Mouse (Mus musculus) stomach, embryonic 15.5 days (tissue): ENCODE measurements around the gene Upp2. TPM values are rescaled to one million over a fixed set of nuclear protein-coding genes. Genes with fewer than 3 reads are reported as not detected.

Source experiments
- ATAC-seq: fragments of 200-750 bp; cut with Nextera tagmentation; 2 replicates; pipeline ENCODE4 v1.8.0; 2017; ENCODE audit warnings: low read depth, moderate number of reproducible peaks, moderate TSS enrichment; ENCODE audit not compliant: insufficient read depth, low FRiP score
- H3K27ac ChIP-seq: fragments of 300-500 bp; sonication (generic); 2 replicates; pipeline ENCODE4 v1.5.1; 2015; ENCODE audit warnings: mild to moderate bottlenecking, inconsistent platforms
- H3K27me3 ChIP-seq: fragments of 300-500 bp; sonication (generic); replicated peaks from 2 replicates; pipeline ENCODE4 v1.6.1; 2015; ENCODE audit warnings: inconsistent platforms
- H3K36me3 ChIP-seq: fragments of 300-500 bp; sonication (generic); 2 replicates; pipeline ENCODE4 v1.6.1; 2015; ENCODE audit warnings: inconsistent platforms
- H3K4me1 ChIP-seq: fragments of 300-500 bp; sonication (generic); 2 replicates; pipeline ENCODE4 v1.6.1; 2015; ENCODE audit warnings: inconsistent platforms
- H3K4me2 ChIP-seq: fragments of 300-500 bp; sonication (generic); 2 replicates; pipeline ENCODE4 v1.6.1; 2015; ENCODE audit warnings: mild to moderate bottlenecking, inconsistent platforms
- H3K4me3 ChIP-seq: fragments of 300-500 bp; sonication (generic); replicated peaks from 2 replicates; pipeline ENCODE4 v1.5.1; 2015; ENCODE audit warnings: inconsistent platforms
- H3K9ac ChIP-seq: fragments of 300-500 bp; sonication (generic); 2 replicates; pipeline ENCODE4 v1.6.1; 2015; ENCODE audit warnings: inconsistent platforms
- H3K9me3 ChIP-seq: fragments of 300-500 bp; sonication (generic); 2 replicates; pipeline ENCODE4 v1.6.1; 2016; ENCODE audit warnings: inconsistent platforms
- WGBS: fragments of 180-500 bp; shearing (Covaris S2); methylation state at CpG from one replicate; pipeline ENCODE4 v1.1.7; 2015; 5-methylcytosine and 5-hydroxymethylcytosine counted together
- polyA plus RNA-seq: library from polyadenylated mRNA; unstranded; fragments of >200 nt; fragmentation: Nextera tagmentation; extraction: Ambion mirVana; gene quantifications from 2 replicates; pipeline ENCODE4 v1.2.1, GENCODE M21; 2015

Gene Upp2
- polyA plus RNA-seq, 1 experiment from 2014 or later, result 7.1 TPM

DNA sequence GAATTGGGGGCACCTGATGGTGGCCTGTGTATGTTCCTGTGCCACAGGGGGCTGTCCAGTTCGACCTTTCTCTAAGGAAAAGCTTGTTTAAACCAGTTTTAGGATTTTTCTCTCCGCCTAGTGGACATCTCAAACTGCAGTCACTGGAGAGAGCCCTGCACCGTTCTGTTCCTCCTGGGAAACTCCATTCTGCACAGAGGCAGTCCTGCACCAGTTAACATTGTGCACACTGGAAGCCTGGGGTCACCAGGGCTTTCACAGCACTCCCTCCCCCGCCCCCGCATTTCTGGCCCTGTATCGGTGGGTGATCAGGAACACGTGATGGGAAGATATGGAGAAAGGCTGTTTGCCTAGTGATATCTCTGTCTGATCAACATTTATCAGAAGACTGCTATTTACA, 133.3 kb downstream of the Upp2 start:
- 45% methylated on average over 7 of the region's 7 CpGs for WGBS
- Histone ChIP-seq H3K9ac (no peak overlapping the region), H3K27ac (no peak overlapping the region), H3K4me3 (no peak overlapping the region), H3K4me1 (peaks cover 4% of the 10 kb centered on the region; the same call in 1 of the 2 replicates), H3K4me2 (no peak overlapping the region), H3K27me3 (no peaks in the 10 kb centered on the region), H3K9me3 (no peaks in the 10 kb centered on the region), H3K36me3 (no peaks in the 10 kb centered on the region)
- ATAC-seq, result no peak

DNA sequence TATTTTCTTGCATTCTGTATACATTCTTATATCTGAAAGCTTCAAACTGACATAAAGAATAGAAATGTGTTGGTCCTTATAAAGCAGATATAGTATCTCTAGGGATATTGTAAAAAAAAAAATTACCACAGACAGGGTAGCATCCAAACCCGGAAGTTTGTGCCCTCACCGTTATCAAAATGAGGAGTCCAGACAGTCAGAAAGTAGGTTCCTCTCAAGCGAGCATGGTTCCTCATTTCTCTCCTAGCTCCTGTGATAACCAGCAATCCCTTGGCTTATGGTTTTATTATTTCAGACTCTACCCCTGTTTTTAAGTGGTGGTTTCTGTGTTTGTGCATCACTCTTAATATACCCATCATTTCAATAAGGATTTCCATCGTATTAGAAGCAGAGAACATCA, 134.5 kb downstream of the Upp2 start:
- no peak for ATAC-seq
- Histone ChIP-seq H3K4me1 (peaks cover 4% of the 10 kb centered on the region; the same call in 1 of the 2 replicates), H3K4me2 (no peak overlapping the region), H3K36me3 (no peaks in the 10 kb centered on the region), H3K9me3 (no peaks in the 10 kb centered on the region), H3K27me3 (no peaks in the 10 kb centered on the region), H3K27ac (no peak overlapping the region), H3K4me3 (no peak overlapping the region), H3K9ac (no peak overlapping the region)
- WGBS, result 75% methylated on average over 4 of the region's 4 CpGs

DNA sequence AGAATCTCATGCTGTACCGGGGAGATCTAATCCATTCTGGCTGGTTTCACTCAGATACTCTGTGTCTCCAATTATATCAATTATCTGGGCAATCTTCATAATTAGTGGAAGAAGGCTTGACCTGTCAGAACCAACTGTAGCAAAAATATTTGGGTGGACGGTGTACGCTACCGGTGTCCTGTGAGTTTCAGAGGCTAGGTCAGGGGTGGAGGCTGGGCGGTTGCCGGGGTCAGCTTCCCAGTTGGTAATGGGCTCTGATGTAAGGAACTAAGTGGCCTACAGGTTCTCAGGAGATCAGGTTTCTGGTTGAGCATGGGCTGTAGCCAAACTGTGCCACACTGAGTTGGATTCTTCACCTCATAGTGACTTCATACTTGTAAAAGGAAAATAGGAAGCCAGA, 136.1 kb downstream of the Upp2 start:
- no peak for ATAC-seq
- Histone ChIP-seq H3K36me3 (no peaks in the 10 kb centered on the region), H3K9me3 (no peaks in the 10 kb centered on the region), H3K4me2 (no peak overlapping the region), H3K27me3 (no peaks in the 10 kb centered on the region), H3K4me1 (peaks cover 4% of the 10 kb centered on the region; the same call in 1 of the 2 replicates), H3K9ac (no peak overlapping the region), H3K4me3 (no peak overlapping the region), H3K27ac (no peak overlapping the region)
- 75% methylated on average over 6 of the region's 6 CpGs for WGBS

DNA sequence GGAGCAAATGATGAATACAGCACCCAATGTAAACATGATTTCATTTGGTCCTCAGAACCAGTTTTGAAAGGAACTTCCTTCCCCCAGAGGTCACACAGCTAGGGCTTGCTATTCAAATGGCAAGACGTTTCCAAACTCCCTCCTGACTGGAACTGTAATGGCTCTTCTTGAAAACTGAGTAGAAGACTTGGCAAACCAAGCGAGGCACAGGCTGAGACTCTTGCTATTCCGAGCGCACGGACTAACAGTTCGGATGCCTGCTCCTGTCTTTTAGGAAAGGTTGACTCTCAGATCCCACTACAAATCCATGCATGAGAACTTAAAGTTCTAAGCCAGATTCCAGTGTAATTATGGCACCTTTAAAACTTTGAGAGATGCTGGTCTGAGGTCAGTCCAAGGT, 136.5 kb downstream of the Upp2 start:
- Histone ChIP-seq H3K27ac (no peak overlapping the region), H3K4me2 (no peak overlapping the region), H3K9me3 (no peaks in the 10 kb centered on the region), H3K4me3 (no peak overlapping the region), H3K36me3 (no peaks in the 10 kb centered on the region), H3K27me3 (no peaks in the 10 kb centered on the region), H3K4me1 (peaks cover 4% of the 10 kb centered on the region; the same call in 1 of the 2 replicates), H3K9ac (no peak overlapping the region)
- 80% methylated on average over 6 of the region's 6 CpGs for WGBS
- no peak for ATAC-seq

DNA sequence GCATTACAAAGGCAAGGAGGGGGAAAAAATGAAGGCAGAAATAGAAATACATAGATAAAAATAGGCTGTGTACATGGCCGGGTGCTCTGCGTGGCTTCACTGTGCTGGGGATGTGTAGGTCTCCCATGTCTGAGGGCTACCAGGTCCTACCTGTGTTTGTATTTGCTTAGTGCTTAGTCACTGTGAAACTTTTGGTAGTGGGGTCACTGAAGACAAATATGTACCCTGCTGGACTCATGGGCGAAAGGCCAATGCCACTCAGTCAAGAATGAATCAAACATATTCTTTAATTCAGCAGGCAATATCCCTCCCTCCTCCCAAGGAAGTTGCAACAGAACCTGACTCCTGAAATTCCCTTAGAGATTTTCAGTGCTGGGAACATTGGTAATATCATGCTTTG, 137.5 kb downstream of the Upp2 start:
- H3K36me3 ChIP-seq, result no peaks in the 10 kb centered on the region
- H3K27ac ChIP-seq, result no peak overlapping the region
- H3K4me3 ChIP-seq, result no peak overlapping the region
- H3K9me3 ChIP-seq, result no peaks in the 10 kb centered on the region
- H3K27me3 ChIP-seq, result no peaks in the 10 kb centered on the region
- ATAC-seq, result 0 out of 2 replicates have a peak, but pooled peaks have one; percentile 54
- no peak overlapping the region for H3K4me2 ChIP-seq
- H3K9ac ChIP-seq, result no peak overlapping the region
- WGBS, result 74% methylated on average over 3 of the region's 3 CpGs
- peaks cover 4% of the 10 kb centered on the region; the same call in 1 of the 2 replicates for H3K4me1 ChIP-seq

DNA sequence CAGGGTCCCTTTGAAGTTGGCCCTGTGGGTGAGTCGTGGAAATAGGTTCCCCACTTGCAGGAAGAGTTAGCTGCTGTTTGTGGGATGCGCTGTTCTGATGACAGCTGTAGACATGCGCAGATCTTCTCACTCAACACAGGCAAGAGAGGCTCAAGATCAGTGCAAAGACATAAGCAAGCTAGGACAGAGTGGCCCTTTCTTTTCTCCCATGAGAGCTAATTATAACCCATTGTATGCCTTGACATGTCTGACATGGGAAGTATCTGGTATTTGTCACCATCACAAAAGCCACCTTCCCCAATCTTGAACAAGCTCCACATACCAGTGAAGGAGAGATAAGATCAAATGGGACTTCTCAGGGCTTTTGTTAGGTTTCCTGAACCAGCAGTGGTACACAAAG, 140.6 kb downstream of the Upp2 start:
- Histone ChIP-seq H3K36me3 (no peaks in the 10 kb centered on the region), H3K4me1 (peaks cover 6% of the 10 kb centered on the region; the same call in 1 of the 2 replicates), H3K9me3 (no peaks in the 10 kb centered on the region), H3K27me3 (no peaks in the 10 kb centered on the region), H3K4me3 (no peak overlapping the region), H3K27ac (no peak overlapping the region), H3K4me2 (no peak overlapping the region), H3K9ac (no peak overlapping the region)
- WGBS, result 85% methylated on average over 3 of the region's 3 CpGs
- no peak for ATAC-seq

DNA sequence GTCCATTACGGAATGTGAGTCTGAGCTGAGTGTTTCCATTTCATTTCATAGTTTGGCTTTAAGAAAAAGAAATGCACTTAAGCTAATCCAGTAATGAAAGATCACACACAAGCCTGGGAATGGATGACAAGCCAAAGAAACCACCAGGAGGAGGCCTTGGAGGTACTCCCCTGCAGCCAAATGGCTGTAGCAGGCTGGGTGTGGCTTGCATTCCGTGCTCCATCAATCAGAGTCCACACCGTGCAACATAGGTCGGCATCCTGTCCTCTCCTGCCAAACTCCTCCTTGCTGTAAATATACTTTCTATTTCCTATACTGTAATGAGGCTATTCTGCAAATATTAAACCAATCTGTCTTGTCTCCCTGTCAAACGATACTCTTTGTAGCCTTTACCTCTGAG, 143.1 kb downstream of the Upp2 start:
- Histone ChIP-seq H3K9me3 (no peaks in the 10 kb centered on the region), H3K27ac (peak overlapping the region; percentile 54), H3K27me3 (no peaks in the 10 kb centered on the region), H3K36me3 (no peaks in the 10 kb centered on the region), H3K4me1 (0 out of 2 replicates have a peak, but pooled peaks cover 6% of the 10 kb centered on the region), H3K4me3 (no peak overlapping the region), H3K9ac (no peak overlapping the region), H3K4me2 (no peak overlapping the region)
- ATAC-seq, result peak; percentile 64; the same call in 1 of the 2 replicates
- WGBS, result 31% methylated on average over 5 of the region's 5 CpGs

DNA sequence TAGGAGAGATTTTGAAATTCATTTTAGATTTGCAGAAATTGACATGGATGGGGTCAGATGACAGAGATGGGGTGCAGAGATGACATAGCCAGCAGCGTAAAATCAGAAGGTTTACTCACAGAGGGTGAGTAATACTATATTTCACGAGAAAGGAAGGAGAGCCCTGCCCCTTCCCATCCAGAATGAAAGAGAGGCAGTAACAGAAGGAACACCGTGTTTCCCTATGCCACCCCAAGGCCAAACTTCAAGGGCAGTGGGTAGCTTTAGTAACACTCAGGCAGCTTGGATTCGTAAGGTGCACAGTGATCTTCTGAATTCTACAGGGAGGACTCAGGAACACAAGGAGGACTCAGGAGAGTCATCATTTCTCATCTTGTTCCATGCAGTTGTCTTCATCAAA, 144.0 kb downstream of the Upp2 start:
- no peak for ATAC-seq
- no peaks in the 10 kb centered on the region for H3K27me3 ChIP-seq
- 0 out of 2 replicates have a peak overlapping the region, but pooled peaks have one; percentile 40 for H3K27ac ChIP-seq
- 0 out of 2 replicates have a peak, but pooled peaks cover 6% of the 10 kb centered on the region for H3K4me1 ChIP-seq
- no peak overlapping the region for H3K4me3 ChIP-seq
- 76% methylated on average over 4 of the region's 4 CpGs for WGBS
- H3K36me3 ChIP-seq, result no peaks in the 10 kb centered on the region
- no peak overlapping the region for H3K4me2 ChIP-seq
- no peaks in the 10 kb centered on the region for H3K9me3 ChIP-seq
- no peak overlapping the region for H3K9ac ChIP-seq

DNA sequence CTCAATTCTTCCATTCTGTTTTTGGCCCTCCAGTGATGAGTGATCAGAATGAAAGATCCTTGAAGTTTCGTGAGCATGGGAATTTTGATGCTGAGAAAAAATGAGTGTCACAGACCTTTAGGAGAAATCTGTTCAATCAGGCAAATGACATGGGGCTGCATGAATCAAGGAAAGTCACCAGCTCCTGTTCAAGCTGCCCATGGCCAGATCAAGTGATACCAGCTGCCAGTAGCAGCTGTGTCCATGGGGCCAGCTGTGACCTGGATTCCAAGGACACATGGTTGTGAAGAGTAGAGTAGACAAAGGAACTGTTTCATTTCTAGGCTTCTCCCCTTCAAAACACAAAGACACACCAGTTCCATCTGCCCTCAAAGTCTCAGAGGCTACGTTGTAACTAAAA, 144.4 kb downstream of the Upp2 start:
- ATAC-seq, result no peak
- H3K27me3 ChIP-seq, result no peaks in the 10 kb centered on the region
- no peak overlapping the region for H3K9ac ChIP-seq
- no peaks in the 10 kb centered on the region for H3K9me3 ChIP-seq
- 0 out of 2 replicates have a peak, but pooled peaks cover 6% of the 10 kb centered on the region for H3K4me1 ChIP-seq
- 63% methylated on average over 2 of the region's 2 CpGs for WGBS
- no peak overlapping the region for H3K4me2 ChIP-seq
- H3K27ac ChIP-seq, result peak overlapping the region; percentile 40
- H3K36me3 ChIP-seq, result no peaks in the 10 kb centered on the region
- no peak overlapping the region for H3K4me3 ChIP-seq

DNA sequence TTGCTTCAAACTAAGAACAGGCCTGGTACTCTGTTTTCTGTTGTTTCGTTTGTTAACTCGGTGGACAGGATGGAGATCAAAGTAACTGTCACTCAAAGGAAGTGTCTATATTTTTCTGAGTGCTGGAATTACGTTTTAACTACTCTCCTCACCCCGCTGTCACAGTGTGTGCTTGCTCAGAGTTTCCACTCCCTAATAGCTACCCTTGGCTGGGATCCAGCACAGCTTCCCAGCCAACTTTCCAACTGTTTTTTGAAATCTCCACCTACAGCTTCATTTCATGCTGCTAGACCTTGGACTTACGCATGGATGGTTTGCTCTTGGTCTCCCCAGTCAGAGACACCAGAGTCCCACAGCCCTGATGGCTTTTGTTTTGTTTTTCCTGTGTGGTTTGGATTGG, 144.8 kb downstream of the Upp2 start:
- peak overlapping the region; percentile 40 for H3K27ac ChIP-seq

DNA sequence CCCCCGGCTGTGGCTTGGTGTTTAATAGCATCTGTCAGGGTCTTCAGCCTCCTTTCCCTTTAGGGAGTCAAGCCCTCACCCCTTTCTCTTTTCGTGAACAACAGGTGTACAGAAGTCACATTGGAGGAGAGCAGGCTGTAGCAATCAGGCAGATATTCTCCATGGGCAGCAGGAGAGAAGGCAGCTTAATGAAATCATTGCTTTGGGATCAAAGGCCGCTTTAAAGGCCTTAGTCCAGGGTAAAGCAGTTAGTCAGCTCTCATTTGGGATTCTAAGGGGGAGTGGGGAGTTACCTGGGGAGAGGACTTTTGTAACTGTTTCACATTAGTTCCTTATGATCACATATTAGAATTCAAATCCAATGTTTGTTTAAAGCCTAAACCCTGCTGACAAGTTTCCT, 150.8 kb downstream of the Upp2 start:
- ATAC-seq, result no peak
- no peaks in the 10 kb centered on the region for H3K9me3 ChIP-seq
- H3K4me2 ChIP-seq, result no peak overlapping the region
- H3K4me3 ChIP-seq, result no peak overlapping the region
- 72% methylated on average over 3 of the region's 3 CpGs for WGBS
- H3K27me3 ChIP-seq, result no peaks in the 10 kb centered on the region
- no peak overlapping the region for H3K27ac ChIP-seq
- H3K9ac ChIP-seq, result no peak overlapping the region
- no peaks in the 10 kb centered on the region for H3K4me1 ChIP-seq
- H3K36me3 ChIP-seq, result no peaks in the 10 kb centered on the region

More for the DNA sequence above, 144.8 kb downstream of the Upp2 start:
- Histone ChIP-seq H3K4me2 (no peak overlapping the region), H3K27me3 (no peaks in the 10 kb centered on the region), H3K4me3 (no peak overlapping the region), H3K9ac (no peak overlapping the region), H3K4me1 (0 out of 2 replicates have a peak, but pooled peaks cover 6% of the 10 kb centered on the region), H3K9me3 (no peaks in the 10 kb centered on the region), H3K36me3 (no peaks in the 10 kb centered on the region)
- ATAC-seq, result peak; percentile 67; the same call in 1 of the 2 replicates
- WGBS, result 30% methylated on average over 5 of the region's 5 CpGs

DNA sequence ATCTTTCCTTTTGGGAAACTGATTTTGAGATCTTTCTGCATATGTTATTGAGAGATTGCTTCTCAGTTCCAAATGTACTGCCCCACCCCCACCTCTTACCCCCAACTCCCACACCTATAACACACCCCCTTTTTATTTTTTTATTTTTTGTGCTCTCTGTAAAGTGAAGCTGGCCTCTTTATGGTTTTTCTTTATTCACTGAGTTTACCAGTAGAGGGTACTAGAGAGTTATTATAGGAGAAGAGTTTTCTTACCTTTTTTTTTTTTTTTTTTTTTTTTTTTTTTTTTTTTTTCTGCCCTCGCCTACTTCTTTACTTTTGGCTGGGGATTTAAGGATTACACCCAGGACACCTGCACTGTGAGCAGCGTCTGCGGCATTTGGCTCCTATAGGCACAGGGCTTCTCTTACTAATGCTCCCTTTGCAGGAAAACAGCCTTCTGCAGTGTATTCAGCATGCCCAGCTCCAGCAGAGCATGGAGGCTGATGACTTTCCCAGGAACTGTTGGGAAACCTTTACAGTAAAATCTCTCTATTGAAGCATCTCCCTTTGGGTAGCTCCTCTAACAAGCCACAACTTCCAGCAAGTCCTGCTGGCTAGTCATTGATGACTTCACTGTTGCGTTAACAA, 170.2 kb downstream of the Upp2 start:
- H3K4me3 ChIP-seq, result no peak overlapping the region
- H3K36me3 ChIP-seq, result no peaks in the 10 kb centered on the region
- H3K4me2 ChIP-seq, result no peak overlapping the region
- H3K9ac ChIP-seq, result no peak overlapping the region
- no peak overlapping the region for H3K27ac ChIP-seq
- 32% methylated on average over 4 of the region's 4 CpGs for WGBS
- H3K4me1 ChIP-seq, result no peaks in the 10 kb centered on the region
- no peaks in the 10 kb centered on the region for H3K27me3 ChIP-seq
- ATAC-seq, result no peak
- H3K9me3 ChIP-seq, result no peaks in the 10 kb centered on the region
